Mouse (Mus musculus): ENCODE measurements around the gene Erbb2. TPM values are rescaled to one million over a fixed set of nuclear protein-coding genes. Genes with fewer than 3 reads are reported as not detected.

Erbb2 gene
- total and polyA plus RNA-seq, 2 experiments from 2014 or later, result 3.7 to 4.9 TPM

- Histone ChIP-seq H3K9me3 (ENCODE audit: low read length) (no peaks in the 10 kb centered on the region), H3K27ac (ENCODE audit: low read depth, low read length) (no peak overlapping the region), H3K27me3 (ENCODE audit: insufficient read depth, low read length) (no peaks in the 10 kb centered on the region), H3K36me3 (ENCODE audit: insufficient read depth) (no peaks in the 10 kb centered on the region), H3K4me2 (ENCODE audit: low read depth) (no peak overlapping the region), H3K4me1 (ENCODE audit: insufficient read depth) (no peaks in the 10 kb centered on the region), H3K4me3 (ENCODE audit: low read depth, low read length) (no peak overlapping the region), H3K9ac (no peak overlapping the region)
- no peak for DNase-seq
- no peak for ATAC-seq
- TF ChIP-seq CTCF (IDR thresholded peaks at IDR 0.05; ENCODE audit: low read depth), result no peak
- WGBS, result 92% methylated on average over 12 of the region's 12 CpGs
Measured at GRCm38 (mm10) chr11:98479940-98480497, 67.7 kb downstream of the Erbb2 start.

- no peak for DNase-seq
- Histone ChIP-seq H3K9ac (no peak overlapping the region), H3K27me3 (ENCODE audit: insufficient read depth, low read length) (no peaks in the 10 kb centered on the region), H3K4me1 (ENCODE audit: insufficient read depth) (no peaks in the 10 kb centered on the region), H3K36me3 (ENCODE audit: insufficient read depth) (no peaks in the 10 kb centered on the region), H3K4me3 (ENCODE audit: low read depth, low read length) (no peak overlapping the region), H3K4me2 (ENCODE audit: low read depth) (no peak overlapping the region), H3K9me3 (ENCODE audit: low read length) (no peaks in the 10 kb centered on the region), H3K27ac (ENCODE audit: low read depth, low read length) (no peak overlapping the region)
- 49% methylated on average over 6 of the region's 6 CpGs for WGBS
- ATAC-seq, result no peak
- TF ChIP-seq CTCF (IDR thresholded peaks at IDR 0.05; ENCODE audit: low read depth), result no peak
Measured at GRCm38 (mm10) chr11:98481231-98481630, 69.0 kb downstream of the Erbb2 start.

- H3K27me3 ChIP-seq (ENCODE audit: insufficient read depth, low read length), result no peaks in the 10 kb centered on the region
- no peak for ATAC-seq
- H3K4me1 ChIP-seq (ENCODE audit: insufficient read depth), result no peaks in the 10 kb centered on the region
- H3K36me3 ChIP-seq (ENCODE audit: insufficient read depth), result no peaks in the 10 kb centered on the region
- no peak overlapping the region for H3K4me2 ChIP-seq (ENCODE audit: low read depth)
- DNase-seq, result no peak
- WGBS, result 78% methylated on average over 10 of the region's 10 CpGs
- no peaks in the 10 kb centered on the region for H3K9me3 ChIP-seq (ENCODE audit: low read length)
- no peak for TF ChIP-seq CTCF (IDR thresholded peaks at IDR 0.05; ENCODE audit: low read depth)
- no peak overlapping the region for H3K4me3 ChIP-seq (ENCODE audit: low read depth, low read length)
- H3K9ac ChIP-seq, result no peak overlapping the region
- no peak overlapping the region for H3K27ac ChIP-seq (ENCODE audit: low read depth, low read length)
Measured at GRCm38 (mm10) chr11:98482067-98482466, 69.8 kb downstream of the Erbb2 start.

- H3K9ac ChIP-seq, result no peak overlapping the region
- no peak for TF ChIP-seq CTCF (IDR thresholded peaks at IDR 0.05; ENCODE audit: low read depth)
- ATAC-seq (no peak), DNase-seq (no peak)
- H3K27ac ChIP-seq (ENCODE audit: low read depth, low read length), result no peak overlapping the region
- 91% methylated on average over 2 of the region's 2 CpGs for WGBS
- H3K4me3 ChIP-seq (ENCODE audit: low read depth, low read length), result no peak overlapping the region
- no peaks in the 10 kb centered on the region for H3K36me3 ChIP-seq (ENCODE audit: insufficient read depth)
- H3K9me3 ChIP-seq (ENCODE audit: low read length), result no peaks in the 10 kb centered on the region
- H3K4me1 ChIP-seq (ENCODE audit: insufficient read depth), result no peaks in the 10 kb centered on the region
- H3K27me3 ChIP-seq (ENCODE audit: insufficient read depth, low read length), result no peaks in the 10 kb centered on the region
- H3K4me2 ChIP-seq (ENCODE audit: low read depth), result no peak overlapping the region
Measured at GRCm38 (mm10) chr11:98485749-98486148, 73.5 kb downstream of the Erbb2 start.

Other genes with a start within 250 kb of the Erbb2 start
- 30.2 and 35.5 TPM in 2 replicates for gene Med1, start 219.2 kb upstream of the Erbb2 start, total RNA-seq (2014; rRNA removed)
- gene Med1, start 219.2 kb upstream of the Erbb2 start, polyA plus RNA-seq (2015; fragmentation: Nextera tagmentation; extraction: Ambion mirVana), result 44.9 and 56.4 TPM in 2 replicates
- gene Cdk12, start 209.4 kb upstream of the Erbb2 start, total RNA-seq (2014; rRNA removed), result 35.5 and 36.0 TPM in 2 replicates
- gene Cdk12, start 209.4 kb upstream of the Erbb2 start, polyA plus RNA-seq (2015; fragmentation: Nextera tagmentation; extraction: Ambion mirVana), result 2.8 and 4.5 TPM in 2 replicates
- gene Neurod2, start 82.8 kb upstream of the Erbb2 start, total RNA-seq (2014; rRNA removed), result 133 and 140 TPM in 2 replicates
- gene Neurod2, start 82.8 kb upstream of the Erbb2 start, polyA plus RNA-seq (2015; fragmentation: Nextera tagmentation; extraction: Ambion mirVana), result 74.9 and 77.3 TPM in 2 replicates
- 19.4 and 32.5 TPM in 2 replicates for gene Ppp1r1b, start 64.1 kb upstream of the Erbb2 start, total RNA-seq (2014; rRNA removed)
- gene Ppp1r1b, start 64.1 kb upstream of the Erbb2 start, polyA plus RNA-seq (2015; fragmentation: Nextera tagmentation; extraction: Ambion mirVana), result 91.4 and 121 TPM in 2 replicates
- gene Stard3, start 54.1 kb upstream of the Erbb2 start, total RNA-seq (2014; rRNA removed), result 36.2 and 39.4 TPM in 2 replicates
- 31.6 and 32.2 TPM in 2 replicates for gene Stard3, start 54.1 kb upstream of the Erbb2 start, polyA plus RNA-seq (2015; fragmentation: Nextera tagmentation; extraction: Ambion mirVana)
- gene Tcap, start 28.7 kb upstream of the Erbb2 start, total RNA-seq (2014; rRNA removed), result 0.23 TPM in 1 of 2 replicates, not detected in the other
- not detected in 2 replicates for gene Tcap, start 28.7 kb upstream of the Erbb2 start, polyA plus RNA-seq (2015; fragmentation: Nextera tagmentation; extraction: Ambion mirVana)
- 1.0 and 1.8 TPM in 2 replicates for gene Pnmt, start 26.0 kb upstream of the Erbb2 start, total RNA-seq (2014; rRNA removed)
- 1.7 and 3.5 TPM in 2 replicates for gene Pnmt, start 26.0 kb upstream of the Erbb2 start, polyA plus RNA-seq (2015; fragmentation: Nextera tagmentation; extraction: Ambion mirVana)
- 10.9 and 11.0 TPM in 2 replicates for gene Pgap3, start 12.0 kb upstream of the Erbb2 start, total RNA-seq (2014; rRNA removed)
- 7.1 and 7.6 TPM in 2 replicates for gene Pgap3, start 12.0 kb upstream of the Erbb2 start, polyA plus RNA-seq (2015; fragmentation: Nextera tagmentation; extraction: Ambion mirVana)
- 73.1 and 105 TPM in 2 replicates for gene Mien1, start 26.5 kb downstream of the Erbb2 start, total RNA-seq (2014; rRNA removed)
- 272 and 326 TPM in 2 replicates for gene Mien1, start 26.5 kb downstream of the Erbb2 start, polyA plus RNA-seq (2015; fragmentation: Nextera tagmentation; extraction: Ambion mirVana)
- gene Grb7, start 33.9 kb downstream of the Erbb2 start, total RNA-seq (2014; rRNA removed), result 1.2 and 2.1 TPM in 2 replicates
- 0.88 and 1.3 TPM in 2 replicates for gene Grb7, start 33.9 kb downstream of the Erbb2 start, polyA plus RNA-seq (2015; fragmentation: Nextera tagmentation; extraction: Ambion mirVana)
- 0.14 and 0.15 TPM in 2 replicates for gene Ikzf3, start 133.6 kb downstream of the Erbb2 start, total RNA-seq (2014; rRNA removed)
- gene Ikzf3, start 133.6 kb downstream of the Erbb2 start, polyA plus RNA-seq (2015; fragmentation: Nextera tagmentation; extraction: Ambion mirVana), result 0.21 and 0.23 TPM in 2 replicates
- gene Zpbp2, start 138.6 kb downstream of the Erbb2 start, total RNA-seq (2014; rRNA removed), result not detected in 2 replicates
- gene Zpbp2, start 138.6 kb downstream of the Erbb2 start, polyA plus RNA-seq (2015; fragmentation: Nextera tagmentation; extraction: Ambion mirVana), result not detected in 2 replicates
- gene Ormdl3, start 174.9 kb downstream of the Erbb2 start, total RNA-seq (2014; rRNA removed), result 99.8 and 115 TPM in 2 replicates
- gene Ormdl3, start 174.9 kb downstream of the Erbb2 start, polyA plus RNA-seq (2015; fragmentation: Nextera tagmentation; extraction: Ambion mirVana), result 114 and 119 TPM in 2 replicates
- not detected in 2 replicates for gene Lrrc3c, start 185.8 kb downstream of the Erbb2 start, total RNA-seq (2014; rRNA removed)
- not detected in 2 replicates for gene Lrrc3c, start 185.8 kb downstream of the Erbb2 start, polyA plus RNA-seq (2015; fragmentation: Nextera tagmentation; extraction: Ambion mirVana)
- gene Gm12355, start 213.2 kb downstream of the Erbb2 start, total RNA-seq (2014; rRNA removed), result 0.29 TPM in 1 of 2 replicates, not detected in the other
- gene Gm12355, start 213.2 kb downstream of the Erbb2 start, polyA plus RNA-seq (2015; fragmentation: Nextera tagmentation; extraction: Ambion mirVana), result 0.68 and 0.98 TPM in 2 replicates
- not detected in 2 replicates for gene Gsdma3, start 213.9 kb downstream of the Erbb2 start, total RNA-seq (2014; rRNA removed)
- gene Gsdma3, start 213.9 kb downstream of the Erbb2 start, polyA plus RNA-seq (2015; fragmentation: Nextera tagmentation; extraction: Ambion mirVana), result not detected in 2 replicates
- not detected in 2 replicates for gene Gsdma2, start 234.3 kb downstream of the Erbb2 start, total RNA-seq (2014; rRNA removed)
- 0.11 TPM in 1 of 2 replicates, not detected in the other for gene Gsdma2, start 234.3 kb downstream of the Erbb2 start, polyA plus RNA-seq (2015; fragmentation: Nextera tagmentation; extraction: Ambion mirVana)